Mouse (Mus musculus) forebrain, embryonic 10.5 days (tissue): Measurements from ENCODE around the gene Cmtm6. TPM values are rescaled to one million over a fixed set of nuclear protein-coding genes. Genes with fewer than 3 reads are reported as not detected.

Experiments
- DNase-seq: peaks from one replicate; pipeline ENCODE4 v3.0.0-alpha.2; 2017; ENCODE audit warnings: low spot score; ENCODE audit errors: extremely low spot score
- H3K27ac ChIP-seq: fragments of 300-500 bp; sonication (generic); 2 replicates; pipeline ENCODE4 v1.5.1; 2016; ENCODE audit warnings: mild to moderate bottlenecking
- H3K27me3 ChIP-seq: fragments of 300-500 bp; sonication (generic); 2 replicates; pipeline ENCODE4 v1.6.1; 2016; ENCODE audit warnings: mild to moderate bottlenecking; ENCODE audit not compliant: poor library complexity, severe bottlenecking
- H3K36me3 ChIP-seq: fragments of 300-500 bp; sonication (generic); replicated peaks from 2 replicates; pipeline ENCODE4 v1.6.1; 2016; ENCODE audit warnings: mild to moderate bottlenecking, moderate library complexity
- H3K4me1 ChIP-seq: fragments of 300-500 bp; sonication (generic); 2 replicates; pipeline ENCODE4 v1.6.1; 2016
- H3K4me3 ChIP-seq: fragments of 300-500 bp; sonication (generic); 2 replicates; pipeline ENCODE4 v1.5.1; 2016; ENCODE audit warnings: mild to moderate bottlenecking, moderate library complexity
- H3K9me3 ChIP-seq: fragments of 300-500 bp; sonication (generic); 2 replicates; pipeline ENCODE4 v1.6.1; 2016; ENCODE audit warnings: mild to moderate bottlenecking, moderate library complexity
- WGBS: fragments of 180-500 bp; shearing (Covaris S2); methylation state at CpG from one replicate; pipeline ENCODE4 v1.1.7; 2016; 5-methylcytosine and 5-hydroxymethylcytosine counted together
- polyA plus RNA-seq: library from polyadenylated mRNA; unstranded; fragments of >200 nt; fragmentation: Nextera tagmentation; extraction: Ambion mirVana; gene quantifications from 2 replicates; pipeline ENCODE4 v1.2.1, GENCODE M21; 2016

The Cmtm6 gene
- polyA plus RNA-seq, 1 experiment from 2014 or later = 29.9 TPM

DNA sequence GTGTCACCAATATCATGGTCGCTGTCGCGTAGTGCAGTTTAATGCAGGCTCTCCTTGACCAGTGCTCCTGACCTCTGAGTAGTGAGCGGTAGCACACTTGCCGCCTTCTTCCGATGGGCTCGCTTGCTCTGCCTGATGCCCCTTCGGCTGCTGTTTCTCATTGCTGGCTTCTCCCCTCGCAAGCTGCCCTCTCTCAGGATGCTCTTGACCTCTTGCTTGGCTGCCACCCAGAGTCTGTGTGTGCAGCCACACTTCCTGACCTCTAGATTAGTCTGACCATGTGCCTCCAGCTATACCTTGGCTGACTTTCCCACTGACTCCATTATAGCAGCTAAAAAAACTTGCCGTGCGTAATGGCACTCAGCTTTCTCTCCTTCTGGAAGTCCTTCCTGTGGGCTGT is 5.5 kb downstream of the Cmtm6 start:
- Histone ChIP-seq H3K9me3 (no peaks in the 10 kb centered on the region), H3K4me3 (no peak overlapping the region), H3K27ac (0 out of 2 replicates have a peak overlapping the region, but pooled peaks have one; percentile 5), H3K36me3 (peaks cover 27% of the 10 kb centered on the region), H3K27me3 (no peaks in the 10 kb centered on the region), H3K4me1 (peaks cover 34% of the 10 kb centered on the region)
- WGBS = 81% methylated on average over 11 of the region's 11 CpGs
- DNase-seq = no peak

DNA sequence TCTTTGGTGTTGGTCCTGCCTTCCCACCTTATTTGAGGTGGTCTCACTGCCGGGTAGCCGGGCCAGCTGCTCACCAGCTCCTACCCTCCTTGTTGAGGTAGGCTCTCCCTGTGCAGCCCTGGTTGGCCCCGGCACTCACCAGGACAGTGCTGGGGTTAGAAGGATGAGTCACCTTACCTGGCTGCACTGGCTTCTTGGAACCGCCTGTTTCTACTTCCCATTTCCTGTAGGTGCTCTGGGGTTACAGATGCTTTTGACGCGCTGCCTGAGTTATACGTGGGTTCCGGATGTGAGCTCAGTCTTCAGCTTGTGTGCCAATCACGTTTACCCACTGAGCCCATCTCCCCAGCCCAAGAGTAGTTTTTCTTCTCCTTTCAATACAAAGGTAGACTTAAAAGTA is 9.4 kb downstream of the Cmtm6 start:
- H3K4me3 ChIP-seq = no peak overlapping the region
- H3K9me3 ChIP-seq = no peaks in the 10 kb centered on the region
- H3K4me1 ChIP-seq = peaks cover 12% of the 10 kb centered on the region; the same call in 1 of the 2 replicates
- no peaks in the 10 kb centered on the region for H3K27me3 ChIP-seq
- H3K36me3 ChIP-seq = peaks cover 44% of the 10 kb centered on the region
- DNase-seq = no peak
- no peak overlapping the region for H3K27ac ChIP-seq
- 92% methylated on average over 9 of the region's 9 CpGs for WGBS

DNA sequence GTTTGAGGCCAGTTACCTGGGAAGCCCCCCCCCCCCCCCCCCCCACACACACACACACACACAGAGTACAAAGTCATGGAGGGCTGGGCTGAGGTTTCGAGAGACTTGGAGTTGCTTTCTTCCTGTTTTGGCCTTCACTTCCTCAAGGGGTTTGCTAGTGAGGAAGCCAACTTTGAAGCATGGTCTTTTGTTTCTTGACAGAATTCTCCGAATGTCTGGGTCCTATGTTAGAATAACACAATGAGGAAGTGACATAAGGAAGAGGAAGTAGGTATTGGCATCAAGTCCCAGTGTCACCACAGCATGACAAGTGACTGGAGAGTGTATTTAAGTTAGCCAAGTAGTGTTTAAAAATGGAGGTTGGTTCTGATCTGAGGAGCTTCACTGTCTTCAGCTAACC is 11.8 kb downstream of the Cmtm6 start:
- no peak for DNase-seq
- H3K27ac ChIP-seq = no peak overlapping the region
- no peaks in the 10 kb centered on the region for H3K4me1 ChIP-seq
- WGBS = 95% methylated on average over 2 of the region's 2 CpGs
- H3K27me3 ChIP-seq = no peaks in the 10 kb centered on the region
- no peaks in the 10 kb centered on the region for H3K9me3 ChIP-seq
- H3K4me3 ChIP-seq = no peak overlapping the region
- H3K36me3 ChIP-seq = peaks cover 56% of the 10 kb centered on the region

DNA sequence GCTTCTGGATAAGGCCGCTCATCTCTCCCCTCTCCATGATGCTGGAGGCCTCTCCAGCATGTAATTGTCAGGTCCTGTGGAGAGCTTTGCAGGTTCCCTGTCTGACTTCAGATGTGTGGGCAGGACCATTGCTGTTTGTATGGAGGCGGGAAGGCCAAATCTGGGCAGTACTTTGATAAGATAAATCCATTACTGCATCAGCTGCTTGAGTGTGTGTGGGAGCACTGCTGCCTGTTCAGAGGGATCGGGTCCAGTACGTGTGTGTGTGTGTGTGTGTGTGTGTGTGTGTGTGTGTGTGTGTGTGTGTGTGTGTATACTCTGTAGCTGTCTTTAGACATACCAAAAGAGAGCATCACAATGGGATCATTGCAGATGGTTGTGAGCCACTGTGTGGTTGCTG is 14.2 kb downstream of the Cmtm6 start:
- H3K4me1 ChIP-seq = no peaks in the 10 kb centered on the region
- no peak overlapping the region for H3K27ac ChIP-seq
- H3K27me3 ChIP-seq = no peaks in the 10 kb centered on the region
- H3K36me3 ChIP-seq = peaks cover 60% of the 10 kb centered on the region
- H3K9me3 ChIP-seq = no peaks in the 10 kb centered on the region
- no peak for DNase-seq
- WGBS = 89% methylated on average over 4 of the region's 4 CpGs
- H3K4me3 ChIP-seq = no peak overlapping the region

DNA sequence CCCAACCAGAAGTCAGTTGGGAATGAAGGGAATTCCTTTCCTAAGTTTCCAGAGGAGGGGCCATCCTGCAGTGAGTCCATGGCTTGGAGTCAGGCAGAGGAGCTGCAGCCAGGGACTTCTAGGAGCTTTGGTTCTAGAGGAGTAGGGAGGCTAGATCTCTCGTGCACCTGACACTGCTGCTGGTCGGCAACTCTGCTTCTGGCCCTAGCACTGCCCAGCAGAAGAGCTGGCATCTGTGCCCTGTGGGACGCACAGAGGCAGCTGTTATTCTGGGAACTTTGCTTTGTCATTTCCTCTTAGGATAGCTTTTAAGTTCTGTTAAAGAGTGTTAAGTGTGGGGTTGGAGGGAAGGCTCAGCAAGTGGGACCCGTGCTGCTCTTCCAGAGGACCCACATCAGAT is 14.7 kb downstream of the Cmtm6 start:
- DNase-seq = no peak
- WGBS = 85% methylated on average over 4 of the region's 4 CpGs

DNA sequence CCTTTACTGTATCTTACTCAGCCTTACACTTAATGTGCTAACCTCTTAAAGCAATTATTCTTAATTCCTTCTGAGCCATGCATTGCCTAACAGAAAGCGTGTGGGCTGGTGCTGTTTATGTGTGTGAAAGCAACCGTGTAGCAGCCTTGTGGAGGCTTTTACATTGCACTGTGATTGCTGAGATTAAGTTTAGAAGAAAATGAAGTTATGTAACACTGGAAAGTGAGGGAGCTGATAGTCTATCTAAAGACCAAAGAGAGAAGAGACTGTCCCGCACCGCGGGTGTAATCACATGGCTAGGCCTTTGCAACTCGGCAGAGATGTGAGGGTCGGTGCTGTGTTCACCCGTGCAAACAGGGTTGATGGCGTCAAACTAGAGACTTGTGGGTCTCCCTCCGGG is 16.1 kb downstream of the Cmtm6 start:
- Histone ChIP-seq H3K4me3 (no peak overlapping the region), H3K4me1 (no peaks in the 10 kb centered on the region), H3K27ac (no peak overlapping the region), H3K27me3 (no peaks in the 10 kb centered on the region), H3K36me3 (peaks cover 55% of the 10 kb centered on the region), H3K9me3 (no peaks in the 10 kb centered on the region)
- no peak for DNase-seq
- 89% methylated on average over 10 of the region's 10 CpGs for WGBS

More for the DNA sequence above, 14.7 kb downstream of the Cmtm6 start:
- Histone ChIP-seq H3K4me1 (no peaks in the 10 kb centered on the region), H3K4me3 (no peak overlapping the region), H3K27ac (no peak overlapping the region), H3K27me3 (no peaks in the 10 kb centered on the region), H3K36me3 (peaks cover 60% of the 10 kb centered on the region), H3K9me3 (no peaks in the 10 kb centered on the region)

DNA sequence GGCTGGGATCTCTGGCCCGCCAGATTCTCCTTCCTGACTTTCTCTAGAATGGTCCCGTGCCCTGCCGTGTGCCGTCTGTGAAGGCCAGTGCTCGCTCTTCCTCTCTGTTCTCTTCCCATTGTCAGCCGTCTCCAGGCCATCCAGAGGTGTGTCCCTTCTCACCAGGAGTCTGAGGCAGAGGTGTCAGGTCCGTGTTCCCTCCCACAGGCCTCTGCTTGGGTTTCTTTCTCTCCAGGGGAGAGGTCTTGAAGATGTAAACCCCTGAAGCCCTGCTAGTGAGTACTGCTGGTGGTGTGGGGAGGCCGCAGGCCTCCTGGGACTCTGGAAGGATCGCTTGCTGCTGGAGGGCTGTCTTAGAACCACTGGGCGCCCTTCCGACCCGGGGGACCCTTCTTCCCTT is 16.6 kb downstream of the Cmtm6 start:
- WGBS = 88% methylated on average over 12 of the region's 12 CpGs
- no peak for DNase-seq
- H3K9me3 ChIP-seq = no peaks in the 10 kb centered on the region

DNA sequence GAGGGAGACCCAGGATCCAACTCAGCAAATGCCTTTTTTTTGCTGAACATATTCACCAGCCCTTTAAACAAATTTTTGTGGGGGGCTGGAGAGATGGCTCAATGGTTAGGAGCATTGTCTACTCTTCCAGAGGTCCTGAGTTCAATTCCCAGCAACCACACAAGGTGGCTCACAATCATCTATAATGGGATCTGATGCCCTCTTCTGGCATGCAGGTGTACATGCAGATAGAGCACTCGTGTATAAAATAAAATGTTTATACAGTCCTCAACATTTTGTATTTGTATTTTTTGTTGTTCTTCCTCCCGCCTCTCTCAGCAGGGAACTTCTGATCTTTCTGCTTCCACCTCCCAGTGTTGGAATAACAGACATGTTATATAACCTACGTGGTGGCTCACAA is 20.7 kb downstream of the Cmtm6 start:
- Histone ChIP-seq H3K4me3 (no peak overlapping the region), H3K4me1 (peaks cover 12% of the 10 kb centered on the region), H3K36me3 (peaks cover 47% of the 10 kb centered on the region), H3K27ac (no peak overlapping the region), H3K9me3 (no peaks in the 10 kb centered on the region), H3K27me3 (no peaks in the 10 kb centered on the region)
- DNase-seq = no peak
- 92% methylated on average over 3 of the region's 3 CpGs for WGBS

More for the DNA sequence above, 16.6 kb downstream of the Cmtm6 start:
- Histone ChIP-seq H3K4me1 (peaks cover 3% of the 10 kb centered on the region), H3K4me3 (no peak overlapping the region), H3K27ac (no peak overlapping the region), H3K27me3 (no peaks in the 10 kb centered on the region), H3K36me3 (peaks cover 51% of the 10 kb centered on the region)

DNA sequence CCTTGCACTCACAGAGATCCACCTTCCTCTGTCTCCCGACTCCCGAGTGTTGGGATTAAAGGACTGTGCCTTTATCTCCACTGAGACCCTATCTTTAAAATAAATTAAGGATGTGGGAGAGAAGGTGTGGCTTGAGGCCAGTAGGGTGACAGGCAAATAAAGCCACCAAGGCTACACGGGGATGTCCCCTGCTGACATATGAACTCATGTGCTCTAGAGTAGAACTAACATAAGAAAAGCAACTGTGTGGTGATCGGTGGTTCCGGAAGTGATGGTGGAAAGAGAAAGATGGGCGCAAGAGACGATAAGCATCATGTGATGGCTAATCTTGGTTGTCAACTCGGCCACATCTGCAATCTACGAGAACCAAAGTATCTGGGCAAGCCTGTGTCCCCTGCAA is 21.4 kb downstream of the Cmtm6 start:
- Histone ChIP-seq H3K4me1 (peaks cover 12% of the 10 kb centered on the region), H3K9me3 (no peaks in the 10 kb centered on the region), H3K27ac (0 out of 2 replicates have a peak overlapping the region, but pooled peaks have one; percentile 81), H3K36me3 (peaks cover 47% of the 10 kb centered on the region), H3K4me3 (no peak overlapping the region), H3K27me3 (no peaks in the 10 kb centered on the region)
- WGBS = 80% methylated on average over 9 of the region's 9 CpGs
- DNase-seq = no peak

DNA sequence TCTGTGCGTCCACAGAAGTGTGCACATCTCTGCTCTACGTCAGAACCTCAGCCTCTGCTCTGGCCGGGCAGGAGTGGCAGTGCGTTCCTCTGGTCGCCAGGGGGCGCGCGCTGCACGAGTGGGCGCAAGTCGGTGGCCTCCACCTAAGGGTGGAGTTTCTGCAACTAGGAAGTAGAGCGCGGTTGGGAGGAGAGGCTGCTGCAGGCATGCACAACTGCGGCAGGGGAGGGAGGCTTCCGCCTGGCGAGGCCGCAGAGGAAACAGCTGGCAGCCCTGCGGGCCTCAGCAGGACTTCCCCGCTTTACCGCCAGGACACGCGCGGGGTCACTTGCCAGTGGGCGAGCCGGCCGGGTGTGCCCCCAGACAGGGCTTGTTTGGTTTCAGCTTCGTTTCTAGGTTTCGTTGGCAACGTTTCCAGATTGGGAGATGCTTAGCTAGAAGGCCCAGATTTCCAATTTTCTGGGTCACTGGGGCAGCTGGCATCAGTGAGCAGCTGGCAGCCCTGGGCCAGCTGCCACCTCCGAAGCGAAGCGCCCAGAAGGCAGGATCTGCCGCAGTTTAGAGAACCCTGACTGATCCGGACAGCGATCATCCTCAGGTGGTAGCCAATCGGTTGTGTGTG is 22.1 kb downstream of the Cmtm6 start:
- H3K9me3 ChIP-seq = no peaks in the 10 kb centered on the region
- H3K36me3 ChIP-seq = peaks cover 41% of the 10 kb centered on the region
- peak overlapping the region; percentile 81 for H3K27ac ChIP-seq
- peak overlapping the region; percentile 65 for H3K4me3 ChIP-seq
- 9% methylated on average over 36 of the region's 36 CpGs for WGBS
- no peaks in the 10 kb centered on the region for H3K27me3 ChIP-seq
- H3K4me1 ChIP-seq = peaks cover 12% of the 10 kb centered on the region
- DNase-seq = peak; percentile 86

DNA sequence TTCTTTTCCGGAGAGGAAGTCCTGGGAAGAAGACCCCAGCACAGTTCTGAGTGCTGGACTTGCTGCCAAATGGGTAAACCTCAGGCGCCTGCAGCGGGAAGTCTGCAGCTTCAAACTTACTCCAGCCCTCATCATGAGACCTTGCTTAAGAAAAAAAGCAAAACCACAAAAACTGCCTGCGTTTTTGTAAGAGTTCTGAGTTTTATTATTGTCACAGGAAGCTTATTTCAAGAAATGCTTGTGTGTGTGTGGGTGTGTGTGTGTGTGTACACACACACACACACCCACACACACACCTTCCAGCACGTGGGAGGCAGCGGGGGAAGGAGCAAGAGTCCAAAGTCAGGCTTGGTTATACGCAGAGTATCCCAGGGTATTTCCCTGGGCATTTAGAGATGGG is 27.4 kb downstream of the Cmtm6 start:
- no peaks in the 10 kb centered on the region for H3K9me3 ChIP-seq
- DNase-seq = no peak
- H3K27ac ChIP-seq = no peak overlapping the region
- no peaks in the 10 kb centered on the region for H3K27me3 ChIP-seq
- H3K4me3 ChIP-seq = no peak overlapping the region
- 90% methylated on average over 7 of the region's 7 CpGs for WGBS
- H3K4me1 ChIP-seq = peaks cover 7% of the 10 kb centered on the region
- peaks cover 76% of the 10 kb centered on the region for H3K36me3 ChIP-seq

DNA sequence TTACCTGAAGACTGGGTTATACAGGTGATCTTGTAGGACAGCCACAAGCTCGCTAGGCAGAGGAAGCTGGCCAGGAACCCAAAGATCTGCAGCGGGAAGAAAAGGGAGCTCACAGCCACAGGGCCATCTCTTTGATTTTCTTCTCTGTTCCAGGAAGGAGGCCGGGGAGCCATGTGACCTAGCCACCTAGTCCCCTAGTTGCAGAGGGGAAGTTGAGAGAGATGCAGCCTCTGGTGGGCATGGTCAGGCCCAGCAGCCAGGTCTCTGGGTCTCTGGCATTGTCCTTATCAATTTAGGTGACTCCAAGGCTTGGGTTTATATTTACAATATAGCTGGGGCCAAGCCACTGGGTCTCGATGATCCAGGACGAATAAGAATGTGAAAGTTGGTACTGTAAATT is 27.9 kb downstream of the Cmtm6 start:
- DNase-seq = no peak
- H3K36me3 ChIP-seq = peaks cover 76% of the 10 kb centered on the region
- H3K4me1 ChIP-seq = 0 out of 2 replicates have a peak, but pooled peaks cover 5% of the 10 kb centered on the region
- H3K4me3 ChIP-seq = no peak overlapping the region
- H3K27ac ChIP-seq = no peak overlapping the region
- no peaks in the 10 kb centered on the region for H3K9me3 ChIP-seq
- no peaks in the 10 kb centered on the region for H3K27me3 ChIP-seq
- WGBS = 87% methylated on average over 5 of the region's 5 CpGs

DNA sequence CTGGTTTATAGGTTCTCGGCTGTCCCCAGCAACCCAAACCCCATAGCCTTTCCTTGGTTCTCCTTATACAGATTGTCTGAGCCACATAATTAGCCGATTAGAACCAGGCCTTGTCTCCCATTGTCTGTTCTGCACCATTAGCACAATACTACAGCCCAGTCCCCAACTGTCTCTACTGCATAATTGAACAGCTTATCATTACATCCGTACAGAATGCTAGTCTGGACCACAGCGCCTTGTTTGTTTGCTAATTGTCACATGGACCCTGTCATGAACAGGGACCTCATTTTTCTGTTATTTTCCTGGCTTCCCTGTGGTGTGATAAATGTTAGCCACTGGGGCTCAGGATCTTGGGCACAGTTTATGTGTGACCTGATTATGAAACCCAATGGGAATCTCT is 29.0 kb downstream of the Cmtm6 start:
- H3K36me3 ChIP-seq = peaks cover 74% of the 10 kb centered on the region

More for the DNA sequence above, 29.0 kb downstream of the Cmtm6 start:
- Histone ChIP-seq H3K4me1 (0 out of 2 replicates have a peak, but pooled peaks cover 5% of the 10 kb centered on the region), H3K4me3 (no peak overlapping the region), H3K27ac (no peak overlapping the region), H3K9me3 (no peaks in the 10 kb centered on the region), H3K27me3 (no peaks in the 10 kb centered on the region)
- DNase-seq = no peak
- WGBS = 88% methylated on average over 4 of the region's 4 CpGs
